Mouse (Mus musculus): ENCODE results near the gene Trip11.

DNA sequence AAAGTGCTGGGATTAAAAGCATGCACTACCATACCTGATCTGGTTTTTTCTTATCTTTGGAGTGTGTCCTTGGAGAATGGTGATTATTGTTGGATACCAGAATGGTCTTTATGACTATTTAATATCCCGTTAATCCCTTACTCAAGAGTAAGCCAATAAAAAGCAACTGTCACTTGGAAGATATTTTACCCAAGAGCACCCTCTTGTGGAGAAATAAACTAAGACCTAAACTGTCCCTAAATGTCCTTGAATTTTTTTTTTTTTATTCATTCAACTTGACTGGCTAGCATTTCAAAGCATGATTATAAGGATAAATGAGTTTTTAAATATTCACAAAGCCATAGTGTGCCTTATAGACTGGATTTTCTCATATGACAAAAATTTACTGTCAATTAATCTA is 38.0 kb downstream of the Trip11 start:
- no peak for TF ChIP-seq EP300 (IDR thresholded peaks at IDR 0.05; ENCODE audit: low read depth)
- TF ChIP-seq CTCF (IDR thresholded peaks at IDR 0.05; ENCODE audit: low read depth) = peak; percentile 53

Data from liver, postnatal 0 days (tissue).